Mouse (Mus musculus): ENCODE results near the gene Gm5788. TPM values are rescaled to one million over a fixed set of nuclear protein-coding genes. Genes with fewer than 3 reads are reported as not detected.
A peak's percentile ranks its signal among the peaks of the same experiment; 100 is the strongest.
"Not testable (repeated sequence)": the region's sequence is repeated elsewhere in the genome, so short reads cannot be mapped to it uniquely, and the experiment has no call there.

The Gm5788 gene
- polyA plus RNA-seq (2012; rRNA removed) = not detected in 2 replicates

- DNase-seq (ENCODE audit: low read depth) = not testable (repeated sequence)
Observed at GRCm38 (mm10) chr12:87494421-87494820, at the start of gene Gm5788. Gm5788 (plus strand) TSS chr12:87494721.

- no peak for DNase-seq (ENCODE audit: low read depth)
Observed at GRCm38 (mm10) chr12:87449456-87449855, 45.1 kb upstream of the Gm5788 start.

- no peak for DNase-seq (ENCODE audit: low read depth)
Observed at GRCm38 (mm10) chr12:87464678-87465297, 29.7 kb upstream of the Gm5788 start.

GRCm38 (mm10) chr12:87470263-87471136 is 24.0 kb upstream of the Gm5788 start:
- DNase-seq (ENCODE audit: low read depth) = peak; percentile 22

- no peak for DNase-seq (ENCODE audit: low read depth)
Observed at GRCm38 (mm10) chr12:87471421-87471963, 23.0 kb upstream of the Gm5788 start.

- DNase-seq (ENCODE audit: low read depth) = peak; percentile 56
Observed at GRCm38 (mm10) chr12:87471964-87472786, 22.3 kb upstream of the Gm5788 start, which contains the start of gene Snw1. Snw1 (minus strand) TSS chr12:87472274.

GRCm38 (mm10) chr12:87474756-87475155 is 19.8 kb upstream of the Gm5788 start:
- DNase-seq (ENCODE audit: low read depth) = peak; percentile 57

GRCm38 (mm10) chr12:87482482-87482881 is 12.0 kb upstream of the Gm5788 start:
- not testable (repeated sequence) for DNase-seq (ENCODE audit: low read depth)

- DNase-seq (ENCODE audit: low read depth) = peak; percentile 88
Observed at GRCm38 (mm10) chr12:87488683-87489082, 5.8 kb upstream of the Gm5788 start.

- not testable (repeated sequence) for DNase-seq (ENCODE audit: low read depth)
Observed at GRCm38 (mm10) chr12:87514016-87514415, 19.5 kb downstream of the Gm5788 start, which contains the start of gene Gm8300. Gm8300 (plus strand) TSS chr12:87514316.

GRCm38 (mm10) chr12:87519616-87520015 is 25.1 kb downstream of the Gm5788 start:
- DNase-seq (ENCODE audit: low read depth) = not testable (repeated sequence)

- DNase-seq (ENCODE audit: low read depth) = no peak
Observed at GRCm38 (mm10) chr12:87543927-87544326, 49.4 kb downstream of the Gm5788 start.

Other genes with a start within 250 kb of the Gm5788 start
- 28.9 and 36.7 TPM in 2 replicates for gene Vipas39, start 228.5 kb upstream of the Gm5788 start, polyA plus RNA-seq (2012; rRNA removed)
- 49.4 and 62.6 TPM in 2 replicates for gene Ahsa1, start 228.2 kb upstream of the Gm5788 start, polyA plus RNA-seq (2012; rRNA removed)
- gene Ism2, start 195.0 kb upstream of the Gm5788 start, polyA plus RNA-seq (2012; rRNA removed) = 6.0 and 8.6 TPM in 2 replicates
- 12.5 and 17.0 TPM in 2 replicates for gene Sptlc2, start 106.4 kb upstream of the Gm5788 start, polyA plus RNA-seq (2012; rRNA removed)
- 27.8 and 35.7 TPM in 2 replicates for gene Slirp, start 50.8 kb upstream of the Gm5788 start, polyA plus RNA-seq (2012; rRNA removed)
- gene Alkbh1, start 50.7 kb upstream of the Gm5788 start, polyA plus RNA-seq (2012; rRNA removed) = 12.8 and 16.5 TPM in 2 replicates
- 10.7 and 11.3 TPM in 2 replicates for gene Snw1, start 22.4 kb upstream of the Gm5788 start, polyA plus RNA-seq (2012; rRNA removed)
- 0.05 and 0.14 TPM in 2 replicates for gene Gm8300, start 19.6 kb downstream of the Gm5788 start, polyA plus RNA-seq (2012; rRNA removed)
- gene Oog1, start 108.0 kb downstream of the Gm5788 start, polyA plus RNA-seq (2012; rRNA removed) = not detected in 2 replicates
- not detected in 2 replicates for gene Gm4027, start 124.1 kb downstream of the Gm5788 start, polyA plus RNA-seq (2012; rRNA removed)
- gene Gm16381, start 149.9 kb downstream of the Gm5788 start, polyA plus RNA-seq (2012; rRNA removed) = not detected in 2 replicates